Mouse (Mus musculus) hindlimb bud, embryonic 11.5 days (tissue): ENCODE results near the gene Dlk2.

Experiments
- DNase-seq: peaks from one replicate; pipeline ENCODE4 v3.0.0-alpha.2; 2012; ENCODE audit warnings: low read depth, low spot score; ENCODE audit errors: extremely low spot score

The Dlk2 gene

GRCm38 (mm10) chr17:46272675-46273074 lies 24.5 kb upstream of the Dlk2 start:
- DNase-seq = no peak

GRCm38 (mm10) chr17:46273803-46274236 lies 23.4 kb upstream of the Dlk2 start:
- DNase-seq = no peak

DNA sequence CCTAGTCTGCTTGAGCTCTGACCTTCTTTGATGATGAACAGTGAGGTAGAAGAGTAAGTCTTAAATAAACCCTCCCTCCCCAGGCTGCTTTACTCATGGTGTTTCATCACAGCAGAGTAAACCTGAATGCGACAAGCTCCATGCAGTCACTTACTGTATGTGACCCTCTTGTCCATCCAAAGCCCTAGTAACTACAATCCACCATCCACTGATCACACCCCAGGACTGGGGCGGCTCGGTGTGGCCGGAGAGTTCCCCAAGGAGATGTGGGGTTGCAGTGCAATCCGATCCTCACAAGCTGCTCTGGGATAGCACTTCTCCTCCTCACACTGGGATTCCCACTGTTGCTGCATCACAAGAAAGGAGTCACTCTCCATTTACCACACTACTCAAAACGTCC lies 22.8 kb upstream of the Dlk2 start:
- DNase-seq = no peak

DNA sequence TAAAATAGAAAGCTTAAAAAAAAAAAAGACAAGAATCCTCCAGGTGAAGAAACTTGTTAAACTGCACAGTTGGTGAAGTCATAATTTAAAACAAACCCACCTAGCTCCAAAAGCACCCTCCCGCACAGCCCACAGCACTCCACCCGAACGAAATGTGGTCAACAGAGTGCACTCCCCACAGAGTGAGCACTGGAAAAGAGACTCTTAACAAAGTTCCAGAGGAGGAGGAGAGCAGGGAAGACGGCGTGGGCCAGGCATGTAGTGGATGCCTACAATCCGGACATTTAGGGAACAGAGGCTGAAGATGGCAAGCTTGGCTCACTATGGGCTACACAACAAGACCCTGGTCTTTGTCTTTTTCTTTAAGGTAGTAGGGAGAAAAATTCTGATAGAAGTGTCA lies 22.2 kb upstream of the Dlk2 start:
- no peak for DNase-seq

DNA sequence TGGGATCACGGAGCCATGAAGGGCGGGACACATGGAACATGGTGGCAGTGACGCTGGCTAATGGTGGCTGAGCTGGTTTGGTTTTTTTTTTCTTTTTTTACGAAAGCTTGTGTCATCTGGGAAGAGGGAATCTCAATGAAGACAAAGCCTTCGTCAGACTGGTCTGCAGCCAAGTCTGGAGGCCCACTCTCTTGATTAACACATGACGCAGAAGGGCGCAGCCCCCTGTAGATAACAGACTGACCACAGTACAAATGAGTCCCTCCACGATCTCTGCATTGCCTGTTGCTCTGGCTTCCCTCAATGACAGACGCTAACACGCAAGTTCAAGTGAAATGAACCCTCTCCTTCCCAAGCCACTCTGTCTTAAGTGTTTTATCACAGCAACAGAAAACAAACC lies 21.7 kb upstream of the Dlk2 start:
- no peak for DNase-seq

DNA sequence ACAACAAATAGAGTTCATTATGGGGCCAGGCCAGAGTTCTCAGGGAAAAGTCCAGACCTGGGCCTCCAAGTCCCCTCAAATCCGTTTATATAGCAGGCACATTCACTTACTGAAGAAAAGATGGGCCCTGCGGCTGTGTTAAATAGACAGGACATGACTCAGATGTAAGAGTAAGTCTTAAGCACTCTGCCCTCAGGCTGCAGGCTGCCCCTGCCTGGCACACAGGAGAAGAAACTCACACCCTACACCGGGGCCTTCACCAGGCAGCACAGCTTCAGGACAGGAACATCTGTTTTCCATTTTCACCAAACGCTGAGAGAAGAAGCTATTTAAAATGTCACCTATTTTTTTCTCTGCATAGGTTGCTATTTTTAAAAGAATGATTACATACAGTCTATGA lies 19.6 kb upstream of the Dlk2 start:
- no peak for DNase-seq

GRCm38 (mm10) chr17:46278011-46278765 lies 19.0 kb upstream of the Dlk2 start:
- no peak for DNase-seq

GRCm38 (mm10) chr17:46282483-46283123 lies 14.6 kb upstream of the Dlk2 start, which contains the start of gene Tjap1:
TSS of gene Tjap1 (minus strand) at chr17:46283026.
- DNase-seq = peak; percentile 46

DNA sequence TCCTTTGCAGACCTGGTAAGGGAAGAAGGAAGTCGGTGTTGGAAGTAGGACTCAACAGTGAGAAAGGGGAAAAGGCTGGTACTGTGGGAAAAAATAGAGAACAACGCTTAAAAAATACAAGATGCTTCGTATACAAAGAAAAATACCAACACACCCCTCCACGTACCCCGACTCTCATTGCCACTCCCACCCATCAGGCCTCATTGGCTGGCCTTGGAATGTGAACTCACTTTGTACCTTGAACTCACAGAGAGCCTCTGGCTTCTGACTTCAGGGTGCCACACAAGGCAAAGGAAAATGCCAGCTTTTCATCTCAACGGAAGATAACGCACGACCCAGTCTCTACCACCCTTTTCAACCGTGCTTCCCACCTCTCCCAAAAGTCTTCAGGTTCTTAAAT lies 14.1 kb upstream of the Dlk2 start:
- no peak for DNase-seq

GRCm38 (mm10) chr17:46283911-46284310 lies 13.3 kb upstream of the Dlk2 start:
- no peak for DNase-seq

GRCm38 (mm10) chr17:46284653-46285052 lies 12.6 kb upstream of the Dlk2 start:
- no peak for DNase-seq

DNA sequence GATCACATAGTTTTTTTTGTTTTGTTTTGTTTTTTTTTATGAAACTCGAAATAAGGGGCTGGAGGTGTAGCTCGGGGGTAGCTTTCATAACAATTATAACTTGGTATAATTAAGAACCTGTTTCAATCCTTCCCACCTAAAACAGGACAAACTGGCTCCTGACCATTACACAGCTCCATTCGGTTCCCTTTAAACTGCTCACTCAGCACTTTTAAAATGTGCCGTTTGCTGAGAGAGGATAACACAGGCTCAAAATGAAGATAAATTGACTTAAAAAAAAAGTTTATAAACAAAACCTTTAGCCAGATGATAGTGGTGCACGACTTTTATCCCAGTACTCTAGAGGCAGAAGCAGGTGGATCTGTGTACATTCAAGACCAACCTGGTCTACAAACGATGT lies 11.8 kb upstream of the Dlk2 start:
- no peak for DNase-seq

DNA sequence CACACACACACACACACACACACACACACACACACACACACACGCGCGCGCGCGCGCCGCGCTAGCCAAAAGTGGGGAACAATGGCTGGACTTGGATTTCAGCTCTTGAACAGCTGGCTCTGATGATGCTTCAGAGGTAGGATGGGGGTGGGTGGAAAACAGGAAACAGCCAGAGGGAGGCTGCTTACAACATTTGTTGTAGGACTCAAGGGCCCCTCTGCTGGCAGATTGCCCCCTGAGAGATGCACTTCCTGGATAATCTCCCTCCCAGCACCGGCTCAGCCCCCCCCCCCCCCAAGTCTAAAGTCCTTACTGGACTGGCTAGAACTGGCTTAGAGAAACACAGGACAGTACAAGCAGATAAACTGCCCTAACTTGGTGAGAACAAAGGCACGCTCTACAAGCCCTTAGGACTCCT lies 9.5 kb upstream of the Dlk2 start:
- no peak for DNase-seq

GRCm38 (mm10) chr17:46296601-46297000 lies 620 bp upstream of the Dlk2 start:
- DNase-seq = no peak

- DNase-seq = no peak
These were observed 225 bp upstream of the Dlk2 start for GRCm38 (mm10) chr17:46297028-46297363.

- DNase-seq = peak; percentile 76
These were observed 1.1 kb downstream of the Dlk2 start for GRCm38 (mm10) chr17:46298220-46298913.

GRCm38 (mm10) chr17:46301892-46302291 lies 4.7 kb downstream of the Dlk2 start:
- DNase-seq = no peak

- no peak for DNase-seq
These were observed 7.0 kb downstream of the Dlk2 start for GRCm38 (mm10) chr17:46304184-46304583.

- DNase-seq = no peak
These were observed 9.7 kb downstream of the Dlk2 start for GRCm38 (mm10) chr17:46306956-46307355.

GRCm38 (mm10) chr17:46309835-46310234 lies 12.6 kb downstream of the Dlk2 start:
- no peak for DNase-seq

- DNase-seq = no peak
These were observed 13.3 kb downstream of the Dlk2 start for GRCm38 (mm10) chr17:46310515-46310914.

DNA sequence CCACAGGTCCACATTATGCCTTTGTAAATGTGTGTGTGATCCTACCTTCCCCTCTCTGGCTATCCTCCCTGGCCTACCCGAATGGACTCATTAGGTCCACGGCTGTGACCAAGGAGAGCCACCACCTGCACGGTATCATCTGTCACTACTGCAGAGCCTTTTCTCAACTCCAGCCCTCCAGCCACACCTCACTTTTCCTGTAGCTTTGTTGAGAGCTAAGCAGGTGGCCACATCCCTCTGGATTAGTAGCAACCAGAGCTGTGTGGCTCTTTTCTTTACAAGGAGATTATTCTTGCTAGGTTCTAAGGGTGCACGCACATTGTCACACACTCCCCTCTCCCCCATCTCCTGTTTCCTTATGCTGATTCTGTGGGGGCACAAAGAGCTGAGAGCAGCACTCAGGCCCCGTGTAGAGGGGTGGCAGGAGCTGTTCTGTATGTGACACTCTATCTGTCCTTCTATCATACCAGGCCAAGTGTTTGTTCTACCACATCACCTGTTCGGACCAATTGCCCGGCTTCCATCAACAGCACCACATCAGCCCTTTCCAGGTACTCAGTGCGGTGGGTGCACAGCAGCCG lies 16.0 kb downstream of the Dlk2 start:
- no peak for DNase-seq
